Mouse (Mus musculus): Measurements from ENCODE around the gene Bok. TPM values are rescaled to one million over a fixed set of nuclear protein-coding genes. Genes with fewer than 3 reads are reported as not detected.
A peak's percentile ranks its signal among the peaks of the same experiment; 100 is the strongest.

The Bok gene
- polyA plus RNA-seq (2014; fragmentation: Nextera tagmentation; extraction: Ambion mirVana), result 79.8 and 82.4 TPM in 2 replicates

DNA sequence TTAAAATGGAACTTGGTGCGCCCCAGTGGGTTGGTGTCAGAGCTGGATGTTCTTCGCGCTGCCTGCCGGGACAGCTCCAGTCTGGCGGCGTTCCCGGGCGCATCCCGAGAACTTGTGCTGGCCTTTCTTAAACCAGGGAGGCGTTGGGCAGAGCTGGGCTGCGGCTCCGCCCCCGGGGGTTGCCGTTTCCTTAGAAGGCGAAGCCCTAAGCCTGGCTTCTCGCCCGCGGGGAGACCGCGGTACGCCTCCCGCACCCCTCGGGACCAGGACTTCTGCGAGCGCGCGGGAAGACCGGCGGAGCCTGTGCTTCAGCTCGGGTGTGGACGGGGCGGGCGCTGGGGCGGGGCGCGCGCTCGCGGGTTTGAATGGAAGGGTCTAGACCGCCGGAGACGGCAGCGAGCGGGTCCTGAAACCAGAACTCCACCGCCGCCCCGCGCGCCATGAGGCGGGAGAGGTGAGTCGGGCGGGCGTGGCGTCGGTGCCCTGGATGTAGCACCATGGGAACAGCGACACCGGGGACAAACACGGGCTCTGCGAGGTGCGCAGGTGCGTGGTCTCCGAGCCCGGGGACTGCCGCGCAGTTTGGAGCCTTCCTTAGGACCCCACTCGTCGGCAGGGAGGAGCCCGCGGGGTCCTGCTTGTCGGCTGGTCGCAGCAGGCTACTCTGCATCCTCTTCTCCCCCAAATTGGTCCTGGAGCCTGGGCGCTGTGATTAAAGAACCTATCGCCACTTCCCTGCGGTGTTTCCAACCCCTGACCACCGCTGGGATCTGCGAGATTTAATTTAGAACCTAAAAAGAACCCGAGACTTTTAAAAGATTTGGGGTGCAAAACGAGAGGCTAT, at the start of gene Bok:
Gene Bok (plus strand): TSS at position 260 of the 844 bp plus-strand sequence.
- peak; percentile 75 for DNase-seq (ENCODE audit: low spot score)
- ATAC-seq (ENCODE audit: low FRiP score), result peak; percentile 61
- H3K27me3 ChIP-seq (ENCODE audit: control insufficient read depth, insufficient read depth, low read length), result 0 out of 2 replicates have a peak, but pooled peaks cover 6% of the 10 kb centered on the region
- peaks cover 21% of the 10 kb centered on the region for H3K4me1 ChIP-seq (replicated peaks; ENCODE audit: control insufficient read depth, insufficient read depth, low read length)
- peak within 1 kb of the TSS; percentile 61 for H3K4me3 ChIP-seq (replicated peaks; ENCODE audit: low read length)
- H3K36me3 ChIP-seq (replicated peaks; ENCODE audit: control insufficient read depth, insufficient read depth), result no peaks in the 10 kb centered on the region; the same call in 1 of the 2 replicates
- WGBS, result under 1% methylated on average over 74 of the region's 78 CpGs
- peak within 1 kb of the TSS; percentile 87 for H3K4me2 ChIP-seq (replicated peaks)
- H3K9ac ChIP-seq, result peak within 1 kb of the TSS; percentile 86
- H3K9me3 ChIP-seq (ENCODE audit: control insufficient read depth, low read length), result no peaks in the 10 kb centered on the region
- H3K27ac ChIP-seq, result peak within 1 kb of the TSS; percentile 82

DNA sequence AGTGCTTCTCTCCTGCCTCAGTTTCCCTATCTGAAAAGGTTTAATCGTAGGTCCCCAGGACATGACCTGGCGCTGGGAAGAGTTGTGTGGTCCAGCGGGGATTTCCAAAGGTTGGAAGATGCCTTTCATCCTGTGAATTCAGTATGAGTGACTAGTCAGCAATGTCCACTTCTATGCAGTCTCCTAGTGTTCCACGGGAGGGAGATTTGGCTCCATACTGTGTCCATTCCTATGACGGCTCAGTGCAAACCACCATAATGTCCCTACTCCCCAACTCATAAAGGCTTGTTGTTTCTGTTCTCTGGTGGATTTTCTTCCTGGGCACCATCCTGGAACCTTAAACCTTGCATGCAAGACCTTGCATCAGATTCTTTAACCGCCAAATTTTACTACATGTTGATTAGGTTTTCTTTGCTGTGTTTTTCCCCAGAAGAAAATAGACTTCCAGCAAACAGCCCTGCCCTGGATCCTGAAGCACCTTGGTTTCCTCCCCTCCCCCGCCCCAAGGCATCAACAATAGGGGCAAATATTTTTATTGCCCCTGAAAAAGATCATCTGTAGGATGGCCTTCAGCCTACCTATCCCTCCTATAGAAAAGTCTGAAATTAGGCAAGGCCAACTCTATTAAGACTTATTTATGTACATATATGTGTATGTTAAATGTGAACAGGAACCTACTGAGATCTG, 49.1 kb upstream of the Bok start:
- Histone ChIP-seq H3K9me3 (ENCODE audit: control insufficient read depth, low read length) (no peaks in the 10 kb centered on the region), H3K4me2 (replicated peaks) (peak overlapping the region; percentile 65), H3K36me3 (replicated peaks; ENCODE audit: control insufficient read depth, insufficient read depth) (peaks cover 7% of the 10 kb centered on the region; the same call in 1 of the 2 replicates), H3K27ac (peak overlapping the region; percentile 84), H3K4me3 (replicated peaks; ENCODE audit: low read length) (peak overlapping the region; percentile 99), H3K9ac (peak overlapping the region; percentile 55), H3K4me1 (replicated peaks; ENCODE audit: control insufficient read depth, insufficient read depth, low read length) (peaks cover 15% of the 10 kb centered on the region), H3K27me3 (ENCODE audit: control insufficient read depth, insufficient read depth, low read length) (no peaks in the 10 kb centered on the region)
- DNase-seq (ENCODE audit: low spot score) (peak; percentile 59), ATAC-seq (ENCODE audit: low FRiP score) (peak; percentile 7; the same call in 1 of the 2 replicates)
- WGBS, result 29% methylated on average over 7 of the region's 7 CpGs

DNA sequence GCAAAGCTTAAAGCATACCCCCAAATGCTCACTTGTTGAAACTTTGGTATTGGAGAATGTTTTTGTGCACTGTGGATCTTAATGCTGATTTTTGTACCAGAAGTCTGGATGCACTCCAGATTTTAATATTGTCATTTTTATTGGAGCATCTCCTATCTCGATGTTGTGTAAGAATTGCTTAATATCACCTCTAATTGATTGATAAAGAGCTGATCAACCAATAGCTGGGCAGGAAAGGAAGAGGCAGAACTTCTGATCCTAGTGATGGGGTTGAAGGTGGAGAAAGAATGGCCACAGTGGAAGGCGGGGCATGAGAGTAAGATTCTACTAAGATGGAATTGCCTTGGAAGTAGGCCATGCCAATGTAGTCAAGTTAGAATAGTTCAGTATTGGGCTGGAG, 43.5 kb upstream of the Bok start:
- Histone ChIP-seq H3K4me2 (replicated peaks) (no peak overlapping the region), H3K4me3 (replicated peaks; ENCODE audit: low read length) (no peak overlapping the region), H3K4me1 (replicated peaks; ENCODE audit: control insufficient read depth, insufficient read depth, low read length) (no peaks in the 10 kb centered on the region), H3K27me3 (ENCODE audit: control insufficient read depth, insufficient read depth, low read length) (no peaks in the 10 kb centered on the region), H3K36me3 (replicated peaks; ENCODE audit: control insufficient read depth, insufficient read depth) (no peaks in the 10 kb centered on the region), H3K9me3 (ENCODE audit: control insufficient read depth, low read length) (no peaks in the 10 kb centered on the region), H3K9ac (no peak overlapping the region), H3K27ac (no peak overlapping the region)
- DNase-seq (ENCODE audit: low spot score) (no peak), ATAC-seq (ENCODE audit: low FRiP score) (no peak)
- WGBS, result 93% methylated on average over 2 of the region's 2 CpGs

DNA sequence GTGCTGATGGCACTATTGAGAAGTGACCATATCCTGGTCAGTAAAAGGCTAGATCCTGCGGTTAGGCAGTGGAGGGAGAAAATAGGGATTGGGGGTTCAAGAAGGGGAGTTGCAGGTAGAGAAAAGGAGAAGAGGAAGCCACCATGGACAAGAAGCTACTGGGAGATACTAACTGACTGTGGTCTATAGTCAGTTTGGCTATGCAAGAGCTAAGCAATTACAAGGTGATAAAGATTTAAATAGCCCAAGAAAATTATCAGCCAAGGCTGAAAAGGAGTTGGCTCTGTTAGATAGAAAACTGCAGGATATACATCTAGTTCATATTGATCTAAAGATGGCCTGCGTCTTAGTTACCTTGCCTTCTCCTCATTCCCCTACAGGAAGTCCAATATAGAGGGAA, 42.8 kb upstream of the Bok start:
- H3K9ac ChIP-seq, result no peak overlapping the region
- ATAC-seq (ENCODE audit: low FRiP score) (no peak), DNase-seq (ENCODE audit: low spot score) (no peak)
- no peaks in the 10 kb centered on the region for H3K27me3 ChIP-seq (ENCODE audit: control insufficient read depth, insufficient read depth, low read length)
- H3K36me3 ChIP-seq (replicated peaks; ENCODE audit: control insufficient read depth, insufficient read depth), result no peaks in the 10 kb centered on the region
- H3K4me2 ChIP-seq (replicated peaks), result no peak overlapping the region
- no peak overlapping the region for H3K27ac ChIP-seq
- no peaks in the 10 kb centered on the region for H3K9me3 ChIP-seq (ENCODE audit: control insufficient read depth, low read length)
- H3K4me3 ChIP-seq (replicated peaks; ENCODE audit: low read length), result no peak overlapping the region
- 93% methylated on average over 2 of the region's 2 CpGs for WGBS
- no peaks in the 10 kb centered on the region for H3K4me1 ChIP-seq (replicated peaks; ENCODE audit: control insufficient read depth, insufficient read depth, low read length)

DNA sequence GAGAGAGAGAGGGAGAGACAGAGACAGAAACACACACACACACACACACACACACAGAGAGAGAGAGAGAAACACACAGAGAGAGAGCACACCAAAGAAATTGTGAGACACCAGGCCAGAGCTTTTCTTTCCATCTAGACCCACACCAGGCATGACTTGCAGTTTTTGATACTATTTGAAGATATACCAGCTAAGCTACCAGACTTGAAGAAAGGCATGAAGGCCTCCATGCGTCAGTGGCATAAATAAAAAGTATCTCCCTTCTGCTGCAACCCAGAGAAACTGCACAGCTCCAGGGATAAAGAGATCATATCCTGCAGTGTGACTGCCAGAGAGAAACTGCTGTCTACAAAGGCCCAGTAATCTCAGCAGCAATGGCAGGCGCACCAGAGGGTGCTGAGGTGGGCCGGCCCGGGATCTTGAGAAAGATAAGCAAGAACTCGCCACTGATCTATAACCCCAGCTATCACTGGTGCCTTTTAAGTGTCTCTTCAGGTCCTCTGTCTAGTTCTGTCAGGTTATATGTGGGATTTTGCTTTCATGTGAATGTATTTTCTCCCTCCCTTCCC, 35.8 kb upstream of the Bok start:
- H3K27ac ChIP-seq, result no peak overlapping the region
- DNase-seq (ENCODE audit: low spot score), result no peak
- H3K9ac ChIP-seq, result no peak overlapping the region
- 89% methylated on average over 5 of the region's 5 CpGs for WGBS
- no peaks in the 10 kb centered on the region for H3K27me3 ChIP-seq (ENCODE audit: control insufficient read depth, insufficient read depth, low read length)
- peaks cover 3% of the 10 kb centered on the region; the same call in 1 of the 2 replicates for H3K9me3 ChIP-seq (ENCODE audit: control insufficient read depth, low read length)
- H3K4me2 ChIP-seq (replicated peaks), result no peak overlapping the region
- H3K4me3 ChIP-seq (replicated peaks; ENCODE audit: low read length), result no peak overlapping the region
- H3K36me3 ChIP-seq (replicated peaks; ENCODE audit: control insufficient read depth, insufficient read depth), result no peaks in the 10 kb centered on the region
- ATAC-seq (ENCODE audit: low FRiP score), result no peak
- H3K4me1 ChIP-seq (replicated peaks; ENCODE audit: control insufficient read depth, insufficient read depth, low read length), result no peaks in the 10 kb centered on the region

DNA sequence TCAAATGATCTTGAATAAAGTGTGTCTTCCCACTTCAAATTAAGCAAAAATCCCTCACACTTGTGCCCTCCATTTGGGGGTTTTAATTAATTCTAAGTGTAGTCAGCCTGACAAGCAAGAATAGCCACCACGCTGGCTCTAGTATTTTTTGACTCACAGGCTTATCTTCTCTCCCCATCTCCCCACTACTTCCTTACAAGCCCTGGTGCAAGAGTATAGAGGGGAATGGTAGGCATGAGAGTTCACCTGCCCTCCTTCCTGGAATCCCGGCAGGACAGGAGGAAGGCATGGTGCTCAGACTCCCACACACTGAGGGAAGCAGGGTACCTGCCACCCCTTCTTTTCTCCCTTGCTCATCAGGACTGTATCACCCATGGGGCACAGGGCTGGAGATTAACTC, 31.2 kb upstream of the Bok start:
- no peaks in the 10 kb centered on the region for H3K27me3 ChIP-seq (ENCODE audit: control insufficient read depth, insufficient read depth, low read length)
- H3K4me3 ChIP-seq (replicated peaks; ENCODE audit: low read length), result no peak overlapping the region
- H3K4me2 ChIP-seq (replicated peaks), result no peak overlapping the region
- H3K9me3 ChIP-seq (ENCODE audit: control insufficient read depth, low read length), result peaks cover 3% of the 10 kb centered on the region; the same call in 1 of the 2 replicates
- DNase-seq (ENCODE audit: low spot score) (no peak), ATAC-seq (ENCODE audit: low FRiP score) (no peak)
- no peak overlapping the region for H3K9ac ChIP-seq
- no peaks in the 10 kb centered on the region for H3K36me3 ChIP-seq (replicated peaks; ENCODE audit: control insufficient read depth, insufficient read depth)
- 63% methylated on average over 2 of the region's 2 CpGs for WGBS
- H3K27ac ChIP-seq, result no peak overlapping the region
- no peaks in the 10 kb centered on the region for H3K4me1 ChIP-seq (replicated peaks; ENCODE audit: control insufficient read depth, insufficient read depth, low read length)

DNA sequence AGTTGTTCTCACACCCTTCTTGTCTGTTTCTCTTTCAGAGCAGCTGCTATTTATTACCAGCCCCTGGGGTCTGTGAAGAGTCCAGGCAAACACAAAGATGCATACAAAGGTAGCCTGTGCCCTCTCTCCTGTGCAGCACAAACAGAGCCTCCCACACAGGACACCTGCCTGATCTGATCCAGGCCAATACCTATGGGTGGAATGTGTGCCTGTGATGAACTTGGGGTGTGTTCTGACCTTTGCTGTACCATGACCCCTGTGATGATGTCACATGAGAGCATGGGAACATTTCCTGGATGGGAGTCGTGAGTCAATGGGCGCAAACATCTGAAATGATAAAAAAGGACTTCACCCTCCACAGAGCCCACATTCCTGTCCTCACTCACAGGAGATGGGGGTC, 30.7 kb upstream of the Bok start:
- Histone ChIP-seq H3K4me2 (replicated peaks) (no peak overlapping the region), H3K27me3 (ENCODE audit: control insufficient read depth, insufficient read depth, low read length) (no peaks in the 10 kb centered on the region), H3K36me3 (replicated peaks; ENCODE audit: control insufficient read depth, insufficient read depth) (no peaks in the 10 kb centered on the region), H3K27ac (no peak overlapping the region), H3K9ac (no peak overlapping the region), H3K4me3 (replicated peaks; ENCODE audit: low read length) (no peak overlapping the region), H3K9me3 (ENCODE audit: control insufficient read depth, low read length) (peaks cover 3% of the 10 kb centered on the region; the same call in 1 of the 2 replicates), H3K4me1 (replicated peaks; ENCODE audit: control insufficient read depth, insufficient read depth, low read length) (no peaks in the 10 kb centered on the region)
- WGBS, result 95% methylated on average over 2 of the region's 2 CpGs
- ATAC-seq (ENCODE audit: low FRiP score), result no peak
- no peak for DNase-seq (ENCODE audit: low spot score)

DNA sequence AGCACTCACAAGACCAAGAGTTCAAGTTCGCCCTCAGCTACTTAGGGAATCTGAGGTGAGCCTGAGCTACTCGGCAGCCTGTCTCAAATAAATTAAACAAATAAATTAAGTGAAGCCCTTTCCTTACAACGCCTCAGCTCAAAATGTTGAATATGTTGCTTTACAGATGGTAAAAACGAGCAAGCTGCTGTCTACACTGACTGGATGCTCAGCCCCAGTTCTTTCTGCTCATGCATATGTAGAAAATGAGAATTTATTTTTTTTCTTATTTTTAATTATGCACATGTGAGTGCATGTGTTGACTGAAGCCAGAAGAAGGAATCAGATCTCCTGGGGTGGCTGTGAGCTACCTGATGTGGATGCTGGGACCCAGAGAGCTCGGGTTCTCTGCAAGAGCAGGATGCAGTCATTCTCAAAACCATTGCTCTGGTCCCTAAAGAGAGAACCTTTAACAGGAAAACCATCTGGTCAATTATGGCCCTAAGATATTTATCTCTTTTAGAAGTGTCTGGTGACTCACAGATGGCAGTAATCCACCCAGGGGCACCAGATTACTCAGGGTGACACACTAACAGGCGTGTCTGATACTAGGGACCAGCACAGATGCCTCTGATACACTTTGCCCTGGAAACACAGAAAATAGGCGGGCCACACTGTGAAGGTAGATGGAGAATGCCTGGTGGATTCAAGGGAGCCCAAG, 29.0 kb upstream of the Bok start:
- 73% methylated on average over 7 of the region's 7 CpGs for WGBS
- Histone ChIP-seq H3K9me3 (ENCODE audit: control insufficient read depth, low read length) (peaks cover 2% of the 10 kb centered on the region; the same call in 1 of the 2 replicates), H3K36me3 (replicated peaks; ENCODE audit: control insufficient read depth, insufficient read depth) (no peaks in the 10 kb centered on the region), H3K4me1 (replicated peaks; ENCODE audit: control insufficient read depth, insufficient read depth, low read length) (no peaks in the 10 kb centered on the region), H3K27ac (no peak overlapping the region), H3K4me2 (replicated peaks) (no peak overlapping the region), H3K27me3 (ENCODE audit: control insufficient read depth, insufficient read depth, low read length) (no peaks in the 10 kb centered on the region), H3K4me3 (replicated peaks; ENCODE audit: low read length) (no peak overlapping the region), H3K9ac (no peak overlapping the region)
- ATAC-seq (ENCODE audit: low FRiP score) (no peak), DNase-seq (ENCODE audit: low spot score) (no peak)

DNA sequence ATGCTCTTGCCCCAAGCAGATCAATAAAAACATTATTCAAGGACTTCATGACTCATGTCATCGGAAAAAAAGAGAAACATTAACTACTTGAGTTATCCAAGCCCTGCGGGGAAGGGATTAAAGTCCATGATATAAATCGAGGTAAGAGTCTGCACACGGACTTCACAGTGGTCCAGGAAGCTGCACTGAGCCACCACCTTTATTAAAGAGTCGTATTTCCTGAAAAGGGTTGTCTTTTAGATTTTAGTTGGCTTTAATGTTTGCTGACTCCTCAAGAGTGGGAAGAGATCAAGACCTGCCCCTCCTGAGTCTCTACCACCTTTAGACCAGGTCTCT, 28.5 kb upstream of the Bok start:
- 78% methylated on average over 5 of the region's 5 CpGs for WGBS
- H3K9me3 ChIP-seq (ENCODE audit: control insufficient read depth, low read length), result no peaks in the 10 kb centered on the region
- H3K27me3 ChIP-seq (ENCODE audit: control insufficient read depth, insufficient read depth, low read length), result no peaks in the 10 kb centered on the region
- no peak overlapping the region for H3K4me2 ChIP-seq (replicated peaks)
- H3K36me3 ChIP-seq (replicated peaks; ENCODE audit: control insufficient read depth, insufficient read depth), result no peaks in the 10 kb centered on the region
- no peak overlapping the region for H3K27ac ChIP-seq
- no peak overlapping the region for H3K4me3 ChIP-seq (replicated peaks; ENCODE audit: low read length)
- H3K4me1 ChIP-seq (replicated peaks; ENCODE audit: control insufficient read depth, insufficient read depth, low read length), result no peaks in the 10 kb centered on the region
- DNase-seq (ENCODE audit: low spot score), result no peak
- ATAC-seq (ENCODE audit: low FRiP score), result no peak
- no peak overlapping the region for H3K9ac ChIP-seq

All from hindbrain, embryonic 14.5 days (tissue).